Mouse (Mus musculus): ENCODE measurements around the gene Apba3. TPM values are rescaled to one million over a fixed set of nuclear protein-coding genes. Genes with fewer than 3 reads are reported as not detected.

Apba3 gene
- total and polyA plus RNA-seq, 3 experiments = 68.9 to 73.2 TPM; not detected in 1

DNA sequence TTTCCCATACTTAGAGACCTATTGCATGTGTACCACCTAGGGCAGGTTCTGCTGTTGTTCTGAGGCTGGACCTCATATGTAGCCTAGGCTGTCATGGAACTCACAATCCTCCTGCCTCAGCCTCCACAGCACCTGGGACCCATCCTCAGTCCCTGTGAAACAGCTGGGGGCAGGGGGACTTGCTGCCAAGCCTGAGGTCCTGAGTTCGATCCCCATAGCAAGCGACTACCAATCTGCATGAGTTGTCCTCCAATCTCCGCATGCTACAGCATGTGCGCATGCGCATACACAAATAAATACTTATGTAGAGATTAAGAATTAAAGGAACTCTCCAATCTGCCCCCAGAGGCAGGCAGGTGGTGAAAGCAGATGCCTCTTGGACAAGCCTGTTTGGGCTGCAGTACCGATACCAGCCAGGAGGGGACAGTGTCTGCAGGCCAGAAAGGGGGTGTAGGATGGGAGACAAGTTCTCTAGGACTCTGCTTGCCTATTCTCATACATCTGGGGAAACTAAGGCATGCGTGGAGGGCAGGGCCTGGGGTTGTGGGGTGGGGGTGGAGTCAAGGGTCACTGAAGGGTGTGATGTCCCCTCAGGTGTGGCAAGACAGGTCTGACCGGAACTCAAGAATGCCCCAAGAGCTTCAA is 20.9 kb downstream of the Apba3 start (continued):
- TF ChIP-seq BHLHE40 (IDR thresholded peaks at IDR 0.05; ENCODE audit: borderline replicate concordance, low read depth, low read length) (no peak; the same call in 1 of the 2 replicates), MAZ (IDR thresholded peaks at IDR 0.05; ENCODE audit: low read depth, low read length) (no peak), MAX (IDR thresholded peaks at IDR 0.05; ENCODE audit: low read length) (no peak)

- TF ChIP-seq JUND (IDR thresholded peaks at IDR 0.05; ENCODE audit: low read depth, low read length) = no peak
- no peak for TF ChIP-seq HCFC1 (IDR thresholded peaks at IDR 0.05; ENCODE audit: low read depth, low read length)
- TF ChIP-seq RAD21 (IDR thresholded peaks at IDR 0.05; ENCODE audit: low read depth, low read length) = peak; percentile 11
- TF ChIP-seq ZC3H11A (IDR thresholded peaks at IDR 0.05; ENCODE audit: low read depth, low read length) = no peak
- TF ChIP-seq POLR2AphosphoS5 (IDR thresholded peaks at IDR 0.05; ENCODE audit: borderline replicate concordance, low read depth, low read length) = no peak
- TF ChIP-seq MAZ (IDR thresholded peaks at IDR 0.05; ENCODE audit: low read depth, low read length) = no peak
- TF ChIP-seq EP300 (IDR thresholded peaks at IDR 0.05; ENCODE audit: low read depth in 1 of 2, low read length in 2 of 2) = no peak
- TF ChIP-seq POLR2AphosphoS2 (IDR thresholded peaks at IDR 0.05; ENCODE audit: low read length) = no peak
- no peak for TF ChIP-seq E2F4 (IDR thresholded peaks at IDR 0.05; ENCODE audit: borderline replicate concordance, low read depth, low read length)
- peak; percentile 22; the same call in 1 of the 2 replicates for TF ChIP-seq MAX (IDR thresholded peaks at IDR 0.05; ENCODE audit: low read length)
- no peak for TF ChIP-seq POLR2A (IDR thresholded peaks at IDR 0.05; ENCODE audit: control insufficient read depth in 1 of 2, insufficient read depth in 1 of 2, low read depth in 1 of 2, low read length in 2 of 2, poor library complexity in 1 of 2)
- no peak for TF ChIP-seq NRF1 (IDR thresholded peaks at IDR 0.05; ENCODE audit: insufficient read depth, low read depth, low read length, poor library complexity, severe bottlenecking)
- no peak for TF ChIP-seq ETS1 (IDR thresholded peaks at IDR 0.05; ENCODE audit: low read depth, low read length)
- TF ChIP-seq RCOR1 (IDR thresholded peaks at IDR 0.05; ENCODE audit: low read depth, low read length) = no peak
- peak; percentile 14; the same call in 1 of the 2 replicates for TF ChIP-seq SMC3 (IDR thresholded peaks at IDR 0.05; ENCODE audit: low read depth, low read length)
- no peak for TF ChIP-seq SIN3A (IDR thresholded peaks at IDR 0.05; ENCODE audit: low read length)
- no peak for TF ChIP-seq MXI1 (IDR thresholded peaks at IDR 0.05; ENCODE audit: low read depth, low read length)
- peak; percentile 63 to 83 (median 65) for TF ChIP-seq CTCF (IDR thresholded peaks at IDR 0.05 in 2 of 3, conservative IDR thresholded peaks at IDR 0.05 in 1 of 3; ENCODE audit: control insufficient read depth in 1 of 3, insufficient read depth in 1 of 3, low read depth in 2 of 3, low read length in 3 of 3, poor library complexity in 1 of 3, severe bottlenecking in 1 of 3)
- TF ChIP-seq GATA1 (IDR thresholded peaks at IDR 0.05; ENCODE audit: low read depth, low read length) = no peak
- Histone ChIP-seq H3K4me3 (ENCODE audit: control insufficient read depth in 1 of 2, insufficient read depth in 1 of 2, low read depth in 2 of 2, low read length in 2 of 2) (no peak overlapping the region), H3K9me3 (replicated peaks; ENCODE audit: insufficient read depth, low read length) (no peaks in the 10 kb centered on the region), H3K79me2 (ENCODE audit: control insufficient read depth, insufficient read depth, low read length, poor library complexity) (peaks cover 5% of the 10 kb centered on the region), H3K4me1 (ENCODE audit: control insufficient read depth in 1 of 2, insufficient read depth in 2 of 2, low read length in 2 of 2) (peaks cover 9 to 21% of the 10 kb centered on the region in 2 experiments), H3K9ac (ENCODE audit: control insufficient read depth, low read depth, low read length, poor library complexity, severe bottlenecking) (no peak overlapping the region), H3K27me3 (ENCODE audit: control insufficient read depth in 1 of 2, insufficient read depth in 2 of 2, low read length in 2 of 2) (no peaks in the 10 kb centered on the region), H3K36me3 (ENCODE audit: control insufficient read depth in 1 of 2, insufficient read depth in 2 of 2, low read length in 2 of 2) (peaks cover 0 to 16% of the 10 kb centered on the region in 2 experiments; a peak in 2 of 4 replicates), H3K27ac (ENCODE audit: control insufficient read depth, low read depth, low read length) (no peak overlapping the region)
- DNase-seq (ENCODE audit: low read depth, low spot score) = peak; percentile 65
Measured at GRCm38 (mm10) chr10:81288601-81289000, 21.8 kb downstream of the Apba3 start.
